Mouse (Mus musculus) heart, embryonic 16.5 days (tissue): Measurements from ENCODE around the gene Tmem41b. TPM values are rescaled to one million over a fixed set of nuclear protein-coding genes. Genes with fewer than 3 reads are reported as not detected.

Experiments
- ATAC-seq: fragments of 200-750 bp; cut with Nextera tagmentation; replicated peaks from 2 replicates; pipeline ENCODE4 v1.8.0; 2017; ENCODE audit warnings: moderate number of reproducible peaks; ENCODE audit not compliant: insufficient read depth, low FRiP score; ENCODE audit errors: extremely low read depth
- H3K27ac ChIP-seq: fragments of 300-500 bp; sonication (generic); 2 replicates; pipeline ENCODE4 v1.5.1; 2014; ENCODE audit warnings: mild to moderate bottlenecking, low read length, control low read depth, moderate library complexity
- H3K27me3 ChIP-seq: fragments of 300-500 bp; sonication (generic); 2 replicates; pipeline ENCODE4 v1.6.1; 2014; ENCODE audit warnings: low read length, mixed read lengths; ENCODE audit not compliant: control insufficient read depth, insufficient read depth
- H3K36me3 ChIP-seq: fragments of 300-500 bp; sonication (generic); 2 replicates; pipeline ENCODE4 v1.6.1; 2014; ENCODE audit not compliant: control insufficient read depth, insufficient read depth
- H3K4me1 ChIP-seq: fragments of 300-500 bp; sonication (generic); 2 replicates; pipeline ENCODE4 v1.6.1; 2014; ENCODE audit warnings: low read length, mixed read lengths; ENCODE audit not compliant: control insufficient read depth, insufficient read depth
- H3K4me2 ChIP-seq: fragments of 300-500 bp; sonication (generic); 2 replicates; pipeline ENCODE4 v1.6.1; 2014; ENCODE audit warnings: low read depth, mild to moderate bottlenecking, control low read depth, low read length
- H3K4me3 ChIP-seq: fragments of 300-500 bp; sonication (generic); 2 replicates; pipeline ENCODE4 v1.5.1; 2014; ENCODE audit warnings: mild to moderate bottlenecking, control low read depth, low read length
- H3K9ac ChIP-seq: fragments of 300-500 bp; sonication (generic); 2 replicates; pipeline ENCODE4 v1.6.1; 2014; ENCODE audit warnings: low read length, control low read depth
- H3K9me3 ChIP-seq: fragments of 300-500 bp; sonication (generic); replicated peaks from 2 replicates; pipeline ENCODE4 v1.6.1; 2016; ENCODE audit warnings: low read length; ENCODE audit not compliant: control insufficient read depth
- WGBS: fragments of 180-500 bp; shearing (Covaris S2); extraction: QIAGEN DNeasy Blood & Tissue Kit; methylation state at CpG from one replicate; pipeline ENCODE4 v1.1.7; 2014; 5-methylcytosine and 5-hydroxymethylcytosine counted together
- polyA plus RNA-seq: library from polyadenylated mRNA; unstranded; fragments of >200 nt; fragmentation: Nextera tagmentation; extraction: Ambion mirVana; gene quantifications from 2 replicates; pipeline ENCODE4 v1.2.1, GENCODE M21; 2015

Tmem41b gene
- polyA plus RNA-seq, 1 experiment from 2014 or later: 50.6 TPM

GRCm38 (mm10) chr7:109965658-109966057 is 21.1 kb downstream of the Tmem41b start:
- Histone ChIP-seq H3K27ac (no peak overlapping the region), H3K9ac (no peak overlapping the region)
- no peak for ATAC-seq

GRCm38 (mm10) chr7:109963707-109964106 is 23.0 kb downstream of the Tmem41b start:
- no peaks in the 10 kb centered on the region for H3K36me3 ChIP-seq
- no peaks in the 10 kb centered on the region for H3K27me3 ChIP-seq
- ATAC-seq: no peak
- H3K4me1 ChIP-seq: peaks cover 17% of the 10 kb centered on the region
- H3K9ac ChIP-seq: no peak overlapping the region
- H3K9me3 ChIP-seq: peaks cover 4% of the 10 kb centered on the region; the same call in 1 of the 2 replicates
- H3K4me3 ChIP-seq: no peak overlapping the region
- H3K4me2 ChIP-seq: no peak overlapping the region
- 87% methylated on average over 4 of the region's 4 CpGs for WGBS
- no peak overlapping the region for H3K27ac ChIP-seq

More at GRCm38 (mm10) chr7:109965658-109966057, 21.1 kb downstream of the Tmem41b start:
- H3K4me3 ChIP-seq: no peak overlapping the region
- H3K4me1 ChIP-seq: peaks cover 17% of the 10 kb centered on the region
- H3K4me2 ChIP-seq: no peak overlapping the region
- no peaks in the 10 kb centered on the region for H3K27me3 ChIP-seq
- no peaks in the 10 kb centered on the region for H3K36me3 ChIP-seq
- peaks cover 4% of the 10 kb centered on the region; the same call in 1 of the 2 replicates for H3K9me3 ChIP-seq

GRCm38 (mm10) chr7:109962596-109962995 is 24.1 kb downstream of the Tmem41b start:
- Histone ChIP-seq H3K9ac (no peak overlapping the region), H3K27me3 (no peaks in the 10 kb centered on the region), H3K9me3 (peaks cover 4% of the 10 kb centered on the region; the same call in 1 of the 2 replicates), H3K4me2 (no peak overlapping the region), H3K27ac (no peak overlapping the region), H3K4me3 (no peak overlapping the region), H3K36me3 (no peaks in the 10 kb centered on the region), H3K4me1 (peaks cover 16% of the 10 kb centered on the region)
- no peak for ATAC-seq
- WGBS: 75% methylated on average over 4 of the region's 4 CpGs

GRCm38 (mm10) chr7:109961570-109961969 is 25.2 kb downstream of the Tmem41b start:
- WGBS: 56% methylated on average over 2 of the region's 2 CpGs
- Histone ChIP-seq H3K9me3 (peaks cover 4% of the 10 kb centered on the region; the same call in 1 of the 2 replicates), H3K27me3 (no peaks in the 10 kb centered on the region), H3K9ac (no peak overlapping the region), H3K4me3 (no peak overlapping the region), H3K4me1 (peaks cover 17% of the 10 kb centered on the region), H3K36me3 (no peaks in the 10 kb centered on the region), H3K27ac (no peak overlapping the region), H3K4me2 (no peak overlapping the region)
- no peak for ATAC-seq

- peaks cover 19% of the 10 kb centered on the region for H3K4me1 ChIP-seq
- no peaks in the 10 kb centered on the region for H3K36me3 ChIP-seq
- peaks cover 4% of the 10 kb centered on the region; the same call in 1 of the 2 replicates for H3K9me3 ChIP-seq
- H3K4me2 ChIP-seq: peak overlapping the region; percentile 84
- 11% methylated on average over 13 of the region's 13 CpGs for WGBS
- peak overlapping the region; percentile 96 for H3K27ac ChIP-seq
- no peaks in the 10 kb centered on the region for H3K27me3 ChIP-seq
- peak overlapping the region; percentile 95 for H3K9ac ChIP-seq
- ATAC-seq: peak; percentile 44; the same call in 1 of the 2 replicates
- H3K4me3 ChIP-seq: peak overlapping the region; percentile 79
Measured at GRCm38 (mm10) chr7:109960613-109961154, 26.0 kb downstream of the Tmem41b start.

GRCm38 (mm10) chr7:109959716-109960612 is 26.8 kb downstream of the Tmem41b start, which contains the start of gene Dennd5a:
Dennd5a (minus strand) TSS chr7:109960470.
- peak within 1 kb of the TSS; percentile 95 for H3K9ac ChIP-seq
- H3K27ac ChIP-seq: peak within 1 kb of the TSS; percentile 96
- H3K4me1 ChIP-seq: peaks cover 26% of the 10 kb centered on the region
- no peaks in the 10 kb centered on the region for H3K27me3 ChIP-seq
- ATAC-seq: peak; percentile 94
- peak within 1 kb of the TSS; percentile 84 for H3K4me2 ChIP-seq
- WGBS: 1% methylated on average over 83 of the region's 107 CpGs
- peaks cover 4% of the 10 kb centered on the region; the same call in 1 of the 2 replicates for H3K9me3 ChIP-seq
- peak within 1 kb of the TSS; percentile 79 for H3K4me3 ChIP-seq
- H3K36me3 ChIP-seq: no peaks in the 10 kb centered on the region

GRCm38 (mm10) chr7:109958843-109959715 is 27.6 kb downstream of the Tmem41b start:
- Histone ChIP-seq H3K27ac (peak overlapping the region; percentile 96), H3K4me2 (peak overlapping the region; percentile 84), H3K36me3 (no peaks in the 10 kb centered on the region), H3K4me1 (peaks cover 34% of the 10 kb centered on the region), H3K27me3 (no peaks in the 10 kb centered on the region), H3K9me3 (peaks cover 4% of the 10 kb centered on the region; the same call in 1 of the 2 replicates), H3K4me3 (peak overlapping the region; percentile 79), H3K9ac (peak overlapping the region; percentile 95)
- 0 out of 2 replicates have a peak, but pooled peaks have one; percentile 4 for ATAC-seq
- WGBS: 3% methylated on average over 18 of the region's 18 CpGs

GRCm38 (mm10) chr7:109957996-109958789 is 28.5 kb downstream of the Tmem41b start:
- ATAC-seq: no peak
- no peaks in the 10 kb centered on the region for H3K9me3 ChIP-seq
- H3K27ac ChIP-seq: peak overlapping the region; percentile 96
- peak overlapping the region; percentile 84 for H3K4me2 ChIP-seq
- H3K4me1 ChIP-seq: peaks cover 37% of the 10 kb centered on the region
- no peaks in the 10 kb centered on the region for H3K36me3 ChIP-seq
- H3K9ac ChIP-seq: peak overlapping the region; percentile 95
- H3K4me3 ChIP-seq: peak overlapping the region; percentile 79
- 54% methylated on average over 8 of the region's 8 CpGs for WGBS
- no peaks in the 10 kb centered on the region for H3K27me3 ChIP-seq
